Mouse (Mus musculus) intestine, postnatal 0 days (tissue): ENCODE results near the gene Pik3c2b. TPM values are rescaled to one million over a fixed set of nuclear protein-coding genes. Genes with fewer than 3 reads are reported as not detected.

ENCODE experiments used
- ATAC-seq: fragments of 200-750 bp; cut with Nextera tagmentation; 2 replicates; pipeline ENCODE4 v1.8.0; 2017; ENCODE audit warnings: mild to moderate bottlenecking, moderate TSS enrichment, moderate library complexity
- H3K27ac ChIP-seq: fragments of 300-500 bp; sonication (generic); 2 replicates; pipeline ENCODE4 v1.5.1; 2014; ENCODE audit warnings: mild to moderate bottlenecking, low read depth, low read length, moderate library complexity
- H3K27me3 ChIP-seq: fragments of 300-500 bp; sonication (generic); replicated peaks from 2 replicates; pipeline ENCODE4 v1.6.1; 2014; ENCODE audit warnings: low read length, mixed read lengths; ENCODE audit not compliant: control insufficient read depth, insufficient read depth
- H3K36me3 ChIP-seq: fragments of 300-500 bp; sonication (generic); 2 replicates; pipeline ENCODE4 v1.6.1; 2014; ENCODE audit warnings: mild to moderate bottlenecking, moderate library complexity; ENCODE audit not compliant: control insufficient read depth, insufficient read depth
- H3K4me1 ChIP-seq: fragments of 300-500 bp; sonication (generic); replicated peaks from 2 replicates; pipeline ENCODE4 v1.6.1; 2014; ENCODE audit warnings: antibody characterized with exemption, low read length, mixed read lengths; ENCODE audit not compliant: control insufficient read depth, insufficient read depth
- H3K4me2 ChIP-seq: fragments of 300-500 bp; sonication (generic); replicated peaks from 2 replicates; pipeline ENCODE4 v1.6.1; 2014; ENCODE audit warnings: low read depth, mild to moderate bottlenecking, moderate library complexity
- H3K4me3 ChIP-seq: fragments of 300-500 bp; sonication (generic); 2 replicates; pipeline ENCODE4 v1.5.1; 2014; ENCODE audit warnings: low read depth, low read length
- H3K9ac ChIP-seq: fragments of 300-500 bp; sonication (generic); 2 replicates; pipeline ENCODE4 v1.6.1; 2014; ENCODE audit warnings: mild to moderate bottlenecking, low read depth, low read length
- H3K9me3 ChIP-seq: fragments of 300-500 bp; sonication (generic); 2 replicates; pipeline ENCODE4 v1.6.1; 2016; ENCODE audit warnings: mixed run types; ENCODE audit not compliant: control insufficient read depth
- CTCF ChIP-seq: sonication (generic); IDR thresholded peaks from 2 replicates; pipeline ENCODE4 v1.5.1; 2016; ENCODE audit warnings: low read depth, mild to moderate bottlenecking, control low read depth, antibody characterized with exemption, moderate library complexity
- WGBS: fragments of 180-500 bp; shearing (Covaris S2); extraction: QIAGEN DNeasy Blood & Tissue Kit; methylation state at CpG from one replicate; pipeline ENCODE4 v1.1.7; 2014; 5-methylcytosine and 5-hydroxymethylcytosine counted together
- polyA plus RNA-seq: library from polyadenylated mRNA; unstranded; fragments of >200 nt; fragmentation: Nextera tagmentation; extraction: Ambion mirVana; gene quantifications from 2 replicates; pipeline ENCODE4 v1.2.1, GENCODE M21; 2015

Gene Pik3c2b
- polyA plus RNA-seq, 1 experiment from 2014 or later, result 3.1 TPM

GRCm38 (mm10) chr1:133124137-133124536, 78.7 kb downstream of the Pik3c2b start:
- peak; percentile 55 for ATAC-seq
- peak overlapping the region; percentile 54 for H3K27ac ChIP-seq
- 32% methylated on average over 5 of the region's 6 CpGs for WGBS

GRCm38 (mm10) chr1:133125640-133126364, 80.3 kb downstream of the Pik3c2b start:
- no peak overlapping the region for H3K4me2 ChIP-seq
- H3K4me1 ChIP-seq, result no peaks in the 10 kb centered on the region
- H3K9ac ChIP-seq, result no peak overlapping the region
- 87% methylated on average over 9 of the region's 9 CpGs for WGBS
- no peak for ATAC-seq
- no peaks in the 10 kb centered on the region for H3K27me3 ChIP-seq
- H3K36me3 ChIP-seq, result no peaks in the 10 kb centered on the region
- no peak overlapping the region for H3K4me3 ChIP-seq
- peak; percentile 49 for TF ChIP-seq CTCF
- H3K27ac ChIP-seq, result no peak overlapping the region
- no peaks in the 10 kb centered on the region for H3K9me3 ChIP-seq

More at GRCm38 (mm10) chr1:133124137-133124536, 78.7 kb downstream of the Pik3c2b start:
- Histone ChIP-seq H3K27me3 (no peaks in the 10 kb centered on the region), H3K9ac (no peak overlapping the region), H3K9me3 (no peaks in the 10 kb centered on the region), H3K4me2 (no peak overlapping the region), H3K4me1 (no peaks in the 10 kb centered on the region), H3K36me3 (no peaks in the 10 kb centered on the region), H3K4me3 (no peak overlapping the region)
- no peak for TF ChIP-seq CTCF

GRCm38 (mm10) chr1:133126365-133126740, 80.9 kb downstream of the Pik3c2b start:
- TF ChIP-seq CTCF, result no peak
- Histone ChIP-seq H3K9ac (no peak overlapping the region), H3K4me3 (no peak overlapping the region), H3K9me3 (no peaks in the 10 kb centered on the region), H3K27ac (no peak overlapping the region), H3K36me3 (no peaks in the 10 kb centered on the region), H3K27me3 (no peaks in the 10 kb centered on the region), H3K4me1 (no peaks in the 10 kb centered on the region), H3K4me2 (no peak overlapping the region)
- no peak for ATAC-seq
- 75% methylated on average over 4 of the region's 4 CpGs for WGBS

- H3K9me3 ChIP-seq, result no peaks in the 10 kb centered on the region
- 52% methylated on average over 9 of the region's 9 CpGs for WGBS
- H3K27me3 ChIP-seq, result no peaks in the 10 kb centered on the region
- H3K4me3 ChIP-seq, result no peak overlapping the region
- H3K36me3 ChIP-seq, result no peaks in the 10 kb centered on the region
- H3K4me2 ChIP-seq, result no peak overlapping the region
- ATAC-seq, result no peak
- no peaks in the 10 kb centered on the region for H3K4me1 ChIP-seq
- no peak for TF ChIP-seq CTCF
- no peak overlapping the region for H3K27ac ChIP-seq
- H3K9ac ChIP-seq, result no peak overlapping the region
These were observed 81.9 kb downstream of the Pik3c2b start for GRCm38 (mm10) chr1:133127328-133127727.

GRCm38 (mm10) chr1:133129471-133130221, 84.2 kb downstream of the Pik3c2b start:
- peak overlapping the region; percentile 99 for H3K27ac ChIP-seq
- H3K36me3 ChIP-seq, result no peaks in the 10 kb centered on the region
- no peaks in the 10 kb centered on the region for H3K4me1 ChIP-seq
- no peak for ATAC-seq
- H3K27me3 ChIP-seq, result no peaks in the 10 kb centered on the region
- H3K9ac ChIP-seq, result 0 out of 2 replicates have a peak overlapping the region, but pooled peaks have one; percentile 31
- no peak overlapping the region for H3K4me3 ChIP-seq
- H3K9me3 ChIP-seq, result no peaks in the 10 kb centered on the region
- WGBS, result 24% methylated on average over 16 of the region's 16 CpGs
- TF ChIP-seq CTCF, result no peak
- peak overlapping the region; percentile 87 for H3K4me2 ChIP-seq

- H3K9me3 ChIP-seq, result no peaks in the 10 kb centered on the region
- H3K27ac ChIP-seq, result peak within 1 kb of the TSS; percentile 99
- H3K27me3 ChIP-seq, result no peaks in the 10 kb centered on the region
- H3K4me2 ChIP-seq, result peak within 1 kb of the TSS; percentile 87
- peak within 1 kb of the TSS; percentile 90 for H3K9ac ChIP-seq
- H3K4me1 ChIP-seq, result no peaks in the 10 kb centered on the region
- H3K36me3 ChIP-seq, result no peaks in the 10 kb centered on the region; the same call in 1 of the 2 replicates
- peak; percentile 30 for TF ChIP-seq CTCF
- peak; percentile 97 for ATAC-seq
- under 1% methylated on average over 72 of the region's 72 CpGs for WGBS
- peak within 1 kb of the TSS; percentile 61 for H3K4me3 ChIP-seq
These were observed 85.4 kb downstream of the Pik3c2b start, which contains the start of gene Ppp1r15b for GRCm38 (mm10) chr1:133130638-133131560. Ppp1r15b (plus strand) TSS chr1:133131143.
